Mouse (Mus musculus): ENCODE results near the gene Anxa6.

DNA sequence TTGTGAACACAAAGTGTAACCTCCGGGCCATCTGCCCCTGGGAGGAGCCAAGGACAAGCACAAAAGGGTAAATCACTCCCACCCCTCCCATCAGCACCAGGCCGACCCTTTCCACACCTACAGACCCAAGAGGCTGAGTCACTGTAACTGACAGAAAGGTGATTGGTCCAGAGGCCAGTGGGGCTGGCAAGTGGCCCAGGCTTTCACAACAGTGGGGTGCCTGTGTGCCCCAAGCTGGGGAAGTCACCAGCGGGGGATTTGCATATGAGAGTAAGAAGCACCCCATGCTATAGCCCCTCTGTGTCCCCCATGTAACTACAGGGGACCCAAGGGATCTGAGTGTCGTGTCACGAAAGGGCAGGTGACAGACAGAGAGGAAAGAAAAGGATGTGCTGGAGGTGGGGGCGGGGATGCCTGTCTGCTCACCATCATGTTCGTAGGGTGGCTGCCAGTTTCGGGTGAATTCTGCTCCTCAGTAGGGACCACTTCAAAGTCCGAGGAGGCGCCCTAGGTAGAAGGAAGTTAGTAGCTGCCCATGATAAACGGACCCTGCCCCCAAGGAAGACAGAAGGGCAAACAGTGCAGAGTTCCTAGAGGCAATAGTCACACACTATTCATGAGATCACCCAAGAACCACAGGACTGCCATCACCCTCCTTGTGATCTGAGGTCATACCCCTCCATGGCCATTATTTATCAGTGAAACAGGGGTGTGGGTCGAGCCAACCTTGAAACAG, 97.0 kb downstream of the Anxa6 start:
- TF ChIP-seq CTCF (IDR thresholded peaks at IDR 0.05; ENCODE audit: borderline replicate concordance, control insufficient read depth, extremely low read depth, insufficient read depth, low read length, poor library complexity) (no peak), POLR2A (IDR thresholded peaks at IDR 0.05; ENCODE audit: control insufficient read depth, extremely low read depth, insufficient read depth, low read length, poor library complexity) (no peak)
